Mouse (Mus musculus) liver, embryonic 11.5 days (tissue): Measurements from ENCODE around the gene Lmo3. TPM values are rescaled to one million over a fixed set of nuclear protein-coding genes. Genes with fewer than 3 reads are reported as not detected.

Source experiments
- ATAC-seq: fragments of 200-750 bp; cut with Nextera tagmentation; replicated peaks from 2 replicates; pipeline ENCODE4 v1.8.0; 2017; ENCODE audit warnings: moderate number of reproducible peaks, mild to moderate bottlenecking, moderate TSS enrichment, moderate library complexity; ENCODE audit not compliant: low FRiP score
- DNase-seq: peaks from one replicate; pipeline ENCODE4 v3.0.0-alpha.2; 2017; ENCODE audit warnings: low spot score
- H3K27ac ChIP-seq: fragments of 300-500 bp; sonication (generic); 2 replicates; pipeline ENCODE4 v1.5.1; 2014; ENCODE audit warnings: mild to moderate bottlenecking, low read depth, low read length, control low read depth
- H3K27me3 ChIP-seq: fragments of 300-500 bp; sonication (generic); replicated peaks from 2 replicates; pipeline ENCODE4 v1.6.1; 2014; ENCODE audit warnings: low read length, mixed read lengths; ENCODE audit not compliant: control insufficient read depth, insufficient read depth
- H3K36me3 ChIP-seq: fragments of 300-500 bp; sonication (generic); 2 replicates; pipeline ENCODE4 v1.6.1; 2014; ENCODE audit warnings: mild to moderate bottlenecking, low read length, moderate library complexity, mixed read lengths; ENCODE audit not compliant: control insufficient read depth, insufficient read depth
- H3K4me1 ChIP-seq: fragments of 300-500 bp; sonication (generic); replicated peaks from 2 replicates; pipeline ENCODE4 v1.6.1; 2014; ENCODE audit warnings: low read length, mixed read lengths; ENCODE audit not compliant: control insufficient read depth, insufficient read depth
- H3K4me2 ChIP-seq: fragments of 300-500 bp; sonication (generic); 2 replicates; pipeline ENCODE4 v1.6.1; 2014; ENCODE audit warnings: mild to moderate bottlenecking, control low read depth, moderate library complexity
- H3K4me3 ChIP-seq: fragments of 300-500 bp; sonication (generic); 2 replicates; pipeline ENCODE4 v1.5.1; 2014; ENCODE audit warnings: low read depth, low read length, control low read depth
- H3K9ac ChIP-seq: fragments of 300-500 bp; sonication (generic); 2 replicates; pipeline ENCODE4 v1.6.1; 2014; ENCODE audit warnings: low read depth, low read length, control low read depth
- H3K9me3 ChIP-seq: fragments of 300-500 bp; sonication (generic); 2 replicates; pipeline ENCODE4 v1.6.1; 2016; ENCODE audit warnings: low read length, inconsistent platforms, mixed read lengths; ENCODE audit not compliant: control insufficient read depth
- WGBS: fragments of 180-500 bp; shearing (Covaris S2); extraction: QIAGEN DNeasy Blood & Tissue Kit; methylation state at CpG from one replicate; pipeline ENCODE4 v1.1.7; 2014; 5-methylcytosine and 5-hydroxymethylcytosine counted together
- polyA plus RNA-seq: library from polyadenylated mRNA; unstranded; fragments of >200 nt; fragmentation: Nextera tagmentation; extraction: Ambion mirVana; gene quantifications from 2 replicates; pipeline ENCODE4 v1.2.1, GENCODE M21; 2014

The Lmo3 gene
- polyA plus RNA-seq, 1 experiment from 2014 or later, result 1.1 TPM

GRCm38 (mm10) chr6:138437351-138437750 is 144.4 kb downstream of the Lmo3 start:
- H3K4me1 ChIP-seq, result no peaks in the 10 kb centered on the region
- ATAC-seq, result no peak
- H3K27ac ChIP-seq, result no peak overlapping the region
- H3K9me3 ChIP-seq, result no peaks in the 10 kb centered on the region
- WGBS, result 69% methylated on average over 3 of the region's 3 CpGs
- no peak overlapping the region for H3K9ac ChIP-seq
- no peaks in the 10 kb centered on the region for H3K27me3 ChIP-seq
- H3K4me2 ChIP-seq, result no peak overlapping the region
- no peak for DNase-seq
- no peaks in the 10 kb centered on the region for H3K36me3 ChIP-seq
- no peak overlapping the region for H3K4me3 ChIP-seq

GRCm38 (mm10) chr6:138436813-138437212 is 145.0 kb downstream of the Lmo3 start:
- no peaks in the 10 kb centered on the region for H3K27me3 ChIP-seq
- H3K4me3 ChIP-seq, result no peak overlapping the region
- ATAC-seq, result no peak
- no peaks in the 10 kb centered on the region for H3K4me1 ChIP-seq
- no peak overlapping the region for H3K9ac ChIP-seq
- H3K9me3 ChIP-seq, result no peaks in the 10 kb centered on the region
- H3K27ac ChIP-seq, result no peak overlapping the region
- no peak overlapping the region for H3K4me2 ChIP-seq
- WGBS, result 73% methylated on average over 3 of the region's 3 CpGs
- no peak for DNase-seq
- H3K36me3 ChIP-seq, result no peaks in the 10 kb centered on the region

GRCm38 (mm10) chr6:138427394-138427793 is 154.4 kb downstream of the Lmo3 start:
- peaks cover 10% of the 10 kb centered on the region for H3K27me3 ChIP-seq
- DNase-seq, result no peak
- no peak overlapping the region for H3K4me3 ChIP-seq
- H3K9ac ChIP-seq, result no peak overlapping the region
- no peak overlapping the region for H3K27ac ChIP-seq
- 38% methylated on average over 6 of the region's 6 CpGs for WGBS
- H3K4me2 ChIP-seq, result no peak overlapping the region
- H3K9me3 ChIP-seq, result no peaks in the 10 kb centered on the region
- no peaks in the 10 kb centered on the region for H3K4me1 ChIP-seq
- no peak for ATAC-seq
- H3K36me3 ChIP-seq, result no peaks in the 10 kb centered on the region

GRCm38 (mm10) chr6:138426894-138427293 is 154.9 kb downstream of the Lmo3 start:
- Histone ChIP-seq H3K4me1 (no peaks in the 10 kb centered on the region), H3K4me3 (no peak overlapping the region), H3K9ac (no peak overlapping the region), H3K27me3 (peaks cover 14% of the 10 kb centered on the region), H3K27ac (no peak overlapping the region), H3K36me3 (no peaks in the 10 kb centered on the region), H3K9me3 (no peaks in the 10 kb centered on the region), H3K4me2 (no peak overlapping the region)
- WGBS, result 42% methylated on average over 3 of the region's 3 CpGs
- DNase-seq (no peak), ATAC-seq (no peak)

GRCm38 (mm10) chr6:138424514-138425225 is 157.1 kb downstream of the Lmo3 start:
- ATAC-seq, result no peak
- Histone ChIP-seq H3K27me3 (peaks cover 23% of the 10 kb centered on the region), H3K4me1 (no peaks in the 10 kb centered on the region), H3K9me3 (no peaks in the 10 kb centered on the region), H3K27ac (no peak overlapping the region), H3K36me3 (no peaks in the 10 kb centered on the region), H3K9ac (no peak overlapping the region), H3K4me2 (no peak overlapping the region), H3K4me3 (no peak overlapping the region)
- no peak for DNase-seq
- WGBS, result 72% methylated on average over 9 of the region's 9 CpGs

- H3K27me3 ChIP-seq, result peaks cover 23% of the 10 kb centered on the region
- DNase-seq (peak; percentile 32), ATAC-seq (no peak; the same call in 1 of the 2 replicates)
- H3K27ac ChIP-seq, result no peak overlapping the region
- no peaks in the 10 kb centered on the region for H3K9me3 ChIP-seq
- peak overlapping the region; percentile 64 for H3K4me2 ChIP-seq
- H3K4me1 ChIP-seq, result no peaks in the 10 kb centered on the region
- H3K9ac ChIP-seq, result no peak overlapping the region
- no peaks in the 10 kb centered on the region for H3K36me3 ChIP-seq
- peak overlapping the region; percentile 34 for H3K4me3 ChIP-seq
- 1% methylated on average over 15 of the region's 16 CpGs for WGBS
Measured at GRCm38 (mm10) chr6:138422671-138423321, 159.0 kb downstream of the Lmo3 start.

- H3K9me3 ChIP-seq, result no peaks in the 10 kb centered on the region
- H3K27ac ChIP-seq, result no peak overlapping the region
- peak overlapping the region; percentile 34 for H3K4me3 ChIP-seq
- H3K9ac ChIP-seq, result no peak overlapping the region
- H3K36me3 ChIP-seq, result no peaks in the 10 kb centered on the region
- DNase-seq, result no peak
- H3K4me2 ChIP-seq, result peak overlapping the region; percentile 64
- H3K27me3 ChIP-seq, result peaks cover 23% of the 10 kb centered on the region
- WGBS, result 4% methylated on average over 24 of the region's 24 CpGs
- no peaks in the 10 kb centered on the region for H3K4me1 ChIP-seq
- no peak for ATAC-seq
Measured at GRCm38 (mm10) chr6:138421931-138422531, 159.7 kb downstream of the Lmo3 start.

GRCm38 (mm10) chr6:138421191-138421613 is 160.6 kb downstream of the Lmo3 start:
- Histone ChIP-seq H3K27me3 (peaks cover 23% of the 10 kb centered on the region), H3K36me3 (no peaks in the 10 kb centered on the region), H3K4me1 (no peaks in the 10 kb centered on the region), H3K4me2 (peak overlapping the region; percentile 64), H3K4me3 (peak overlapping the region; percentile 24), H3K9me3 (no peaks in the 10 kb centered on the region), H3K9ac (no peak overlapping the region), H3K27ac (no peak overlapping the region)
- 9% methylated on average over 14 of the region's 14 CpGs for WGBS
- no peak for ATAC-seq
- DNase-seq, result peak; percentile 33
